Mouse (Mus musculus) cerebellum, adult 2 months (tissue): ENCODE measurements around the gene H2afx. TPM values are rescaled to one million over a fixed set of nuclear protein-coding genes. Genes with fewer than 3 reads are reported as not detected.
"Not testable (repeated sequence)": the region's sequence is repeated elsewhere in the genome, so short reads cannot be mapped to it uniquely, and the experiment has no call there.

ENCODE experiments used
- DNase-seq, 2 experiments: peaks; one replicate each; pipeline ENCODE4 v3.0.0; 2021
- H3K27ac ChIP-seq: fragments of 200-500 bp; 2 replicates; pipeline ENCODE4 v1.5.1; 2012; ENCODE audit warnings: low read length, control low read depth, inconsistent platforms; ENCODE audit not compliant: insufficient read depth
- H3K27me3 ChIP-seq: fragments of 200-500 bp; 2 replicates; pipeline ENCODE4 v1.6.1; 2012; ENCODE audit warnings: inconsistent platforms, mild to moderate bottlenecking, low read length, moderate library complexity; ENCODE audit not compliant: control insufficient read depth, insufficient read depth
- H3K4me1 ChIP-seq: fragments of 200-500 bp; 2 replicates; pipeline ENCODE4 v1.6.1; 2011; ENCODE audit warnings: low read length; ENCODE audit not compliant: control insufficient read depth, insufficient read depth
- H3K4me3 ChIP-seq: fragments of 200-500 bp; replicated peaks from 2 replicates; pipeline ENCODE3; 2011; ENCODE audit warnings: mild to moderate bottlenecking, low read depth, low read length, control low read depth; ENCODE audit not compliant: insufficient read depth
- CTCF ChIP-seq: fragments of 200-500 bp; IDR thresholded peaks from 2 replicates; pipeline ENCODE4 v1.5.1; 2011; ENCODE audit warnings: low read depth, mild to moderate bottlenecking, control low read depth, low read length, moderate library complexity, borderline replicate concordance; ENCODE audit not compliant: insufficient read depth
- POLR2A ChIP-seq: fragments of 200-500 bp; IDR thresholded peaks from 2 replicates; pipeline ENCODE4 v1.6.1; 2011; ENCODE audit warnings: low read length, control low read depth, borderline replicate concordance; ENCODE audit not compliant: insufficient read depth
- WGBS: fragments of 180-500 bp; shearing (Covaris S2); methylation state at CpG from one replicate; pipeline ENCODE4 v1.1.7; 2018; 5-methylcytosine and 5-hydroxymethylcytosine counted together
- polyA plus RNA-seq: library from polyadenylated mRNA; depleted of rRNA; stranded (reverse); fragments of >200 nt; gene quantifications from 2 replicates; pipeline ENCODE4 v1.2.3, GENCODE M21; 2012; rRNA removed

H2afx gene
- 63.1 and 63.5 TPM in 2 replicates for polyA plus RNA-seq

DNA sequence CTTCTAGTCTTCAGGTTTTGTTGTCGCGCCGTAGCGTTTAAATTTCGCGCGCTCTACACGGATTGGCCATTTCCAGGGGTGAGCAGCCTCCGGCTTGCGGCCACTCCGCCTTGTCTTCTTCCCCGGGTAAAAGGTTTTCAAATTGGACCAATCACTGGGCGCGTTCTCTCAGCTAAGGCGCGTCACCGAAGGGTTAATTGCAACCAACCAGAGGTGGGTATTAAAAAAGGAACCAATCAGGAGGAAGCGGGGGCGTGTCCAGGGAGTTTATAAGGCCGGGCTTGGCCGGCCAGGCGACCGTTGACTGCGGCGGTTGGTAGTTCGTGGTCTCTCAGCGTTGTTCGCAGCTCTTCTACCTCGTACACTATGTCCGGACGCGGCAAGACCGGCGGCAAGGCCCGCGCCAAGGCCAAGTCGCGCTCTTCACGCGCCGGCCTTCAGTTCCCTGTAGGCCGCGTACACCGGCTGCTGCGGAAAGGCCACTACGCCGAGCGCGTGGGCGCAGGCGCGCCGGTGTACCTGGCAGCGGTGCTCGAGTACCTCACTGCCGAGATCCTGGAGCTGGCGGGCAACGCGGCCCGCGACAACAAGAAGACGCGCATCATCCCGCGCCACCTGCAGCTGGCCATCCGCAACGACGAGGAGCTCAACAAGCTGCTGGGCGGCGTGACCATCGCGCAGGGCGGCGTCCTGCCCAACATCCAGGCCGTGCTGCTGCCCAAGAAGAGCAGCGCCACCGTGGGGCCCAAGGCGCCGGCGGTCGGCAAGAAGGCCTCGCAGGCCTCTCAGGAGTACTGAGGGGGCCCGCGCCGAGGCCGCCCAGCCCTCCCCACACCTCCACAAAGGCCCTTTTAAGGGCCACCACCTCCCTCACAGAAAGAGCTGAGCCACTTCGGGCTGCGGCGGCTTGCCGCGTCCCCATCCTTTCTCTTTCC is at the start of gene H2afx:
TSS of gene H2afx (plus strand) at position 299 of the 935 bp plus-strand sequence.
- under 1% methylated on average over 91 of the region's 91 CpGs for WGBS
- H3K27me3 ChIP-seq, result no peaks in the 10 kb centered on the region
- H3K4me3 ChIP-seq, result peak within 1 kb of the TSS; percentile 79
- peak; percentile 27; the same call in 1 of the 2 replicates for TF ChIP-seq CTCF
- peak; percentile 100 for TF ChIP-seq POLR2A
- DNase-seq, result peak; percentile 98 to 100
- H3K27ac ChIP-seq, result peak within 1 kb of the TSS; percentile 72
- peaks cover 7% of the 10 kb centered on the region; the same call in 1 of the 2 replicates for H3K4me1 ChIP-seq

- no peak overlapping the region for H3K27ac ChIP-seq
- H3K4me3 ChIP-seq, result peak overlapping the region; percentile 15
- DNase-seq, result no peak
- TF ChIP-seq CTCF (no peak), POLR2A (no peak)
- no peaks in the 10 kb centered on the region for H3K27me3 ChIP-seq
- WGBS, result 7% methylated on average over 6 of the region's 6 CpGs
- H3K4me1 ChIP-seq, result peaks cover 17% of the 10 kb centered on the region
Observed at GRCm38 (mm10) chr9:44286256-44286850, 48.1 kb upstream of the H2afx start.

DNA sequence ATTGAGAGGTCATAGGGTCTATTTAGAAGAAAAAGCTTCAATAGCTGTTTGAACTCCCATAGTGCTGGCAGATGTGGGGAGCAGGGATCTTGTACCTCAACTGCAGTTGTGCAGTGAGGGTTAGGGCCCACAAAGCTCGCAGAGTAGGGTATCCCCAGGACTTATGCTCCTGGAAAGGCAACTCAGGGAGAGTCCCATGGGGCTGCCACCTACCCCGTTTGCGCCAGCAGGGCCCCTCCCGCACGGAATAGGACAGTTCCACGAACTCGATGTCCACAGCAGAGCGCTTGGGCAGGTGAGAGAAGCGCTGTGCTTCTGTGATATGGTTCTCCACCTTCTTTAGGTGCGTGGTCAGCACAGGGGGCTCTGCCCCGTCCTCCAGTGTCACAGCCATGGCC is 47.5 kb upstream of the H2afx start:
- no peak for DNase-seq
- WGBS, result 5% methylated on average over 11 of the region's 11 CpGs

DNA sequence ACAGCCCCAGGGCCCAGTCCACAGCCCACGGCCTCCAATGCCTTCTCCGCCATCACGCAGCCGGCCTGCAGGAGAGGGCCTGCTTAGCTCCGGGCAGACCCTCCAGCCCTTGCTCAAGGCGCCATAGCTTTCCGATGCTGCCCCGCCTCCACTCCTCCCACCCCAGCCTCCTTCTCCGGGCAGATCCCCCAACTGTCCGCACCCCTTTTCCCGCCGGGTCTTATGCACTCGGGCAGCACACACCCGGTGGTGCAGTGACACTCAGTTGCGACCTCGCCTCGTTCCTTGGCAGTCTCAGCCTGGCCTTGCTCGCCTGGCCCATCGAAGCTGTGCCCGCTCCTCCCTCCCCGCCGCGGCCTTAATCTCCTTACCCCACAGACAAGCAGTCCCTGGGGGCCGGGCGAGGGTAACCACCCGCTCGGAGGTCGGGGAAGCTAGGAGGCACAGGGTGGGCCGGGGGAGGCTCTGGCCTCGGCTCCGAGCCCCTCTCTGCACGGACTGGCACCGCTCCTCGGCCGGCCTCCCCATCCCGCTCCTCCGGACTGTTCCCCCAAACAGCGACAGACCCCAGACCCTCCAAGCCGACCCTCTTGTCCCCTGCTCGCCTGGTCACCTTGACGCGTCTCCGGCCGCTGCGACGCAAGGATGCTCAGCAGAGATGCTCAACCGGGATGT is 47.0 kb upstream of the H2afx start:
- Histone ChIP-seq H3K27me3 (no peaks in the 10 kb centered on the region), H3K4me3 (peak overlapping the region; percentile 93), H3K27ac (peak overlapping the region; percentile 66), H3K4me1 (peaks cover 14% of the 10 kb centered on the region)
- DNase-seq, result peak; percentile 55 to 66
- TF ChIP-seq POLR2A, result no peak
- no peak for TF ChIP-seq CTCF
- WGBS, result under 1% methylated on average over 47 of the region's 47 CpGs

More for the DNA sequence above, 47.5 kb upstream of the H2afx start:
- TF ChIP-seq CTCF (no peak), POLR2A (no peak)
- H3K4me1 ChIP-seq, result peaks cover 17% of the 10 kb centered on the region
- peak overlapping the region; percentile 93 for H3K4me3 ChIP-seq
- peak overlapping the region; percentile 66 for H3K27ac ChIP-seq
- H3K27me3 ChIP-seq, result no peaks in the 10 kb centered on the region

DNA sequence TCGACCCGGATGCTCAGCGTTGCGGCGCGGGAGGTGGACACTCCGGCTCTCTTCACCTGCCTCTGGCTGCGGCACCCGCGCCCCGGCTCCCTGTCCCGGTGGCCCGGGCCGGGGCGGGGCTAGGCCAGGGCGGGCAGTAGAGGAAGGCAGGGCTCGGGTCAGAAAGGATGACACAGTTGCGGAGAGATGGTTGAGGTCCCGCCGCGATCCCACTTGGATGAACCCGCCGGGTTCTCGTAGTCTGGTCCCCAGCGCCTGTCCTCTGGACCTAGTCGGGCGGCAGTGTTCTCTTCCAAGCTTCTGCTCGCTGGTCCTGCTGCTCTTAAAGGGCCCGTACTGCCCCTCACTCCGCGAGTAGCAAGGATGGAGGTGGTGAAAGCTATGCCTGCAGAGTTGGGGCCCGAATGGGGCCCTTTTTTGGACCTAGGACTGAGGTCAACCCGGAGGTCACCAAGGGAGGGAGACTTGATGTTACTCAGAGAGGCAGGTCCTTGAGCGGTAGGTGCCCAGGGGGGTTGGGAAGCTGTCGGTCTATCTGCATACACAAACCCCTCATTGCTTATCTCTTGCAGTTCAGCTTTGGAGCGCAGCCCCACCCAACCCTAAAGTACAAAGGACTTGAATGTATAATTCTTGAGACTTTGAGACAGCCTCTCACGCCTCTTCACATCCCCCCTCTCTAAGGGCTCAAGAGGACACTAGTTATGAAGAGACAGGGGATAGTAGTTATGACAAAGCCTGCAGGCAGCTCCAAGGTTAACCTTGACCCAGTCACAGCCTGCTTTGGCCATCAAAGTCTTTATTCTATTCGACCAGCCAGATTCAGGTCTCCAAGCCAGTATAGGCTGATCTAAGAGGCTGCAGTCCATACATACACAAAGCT is 46.2 kb upstream of the H2afx start, which contains the start of gene Abcg4:
TSS of gene Abcg4 (minus strand) at position 540 of the 883 bp plus-strand sequence.
- peak; percentile 72 to 82 for DNase-seq
- under 1% methylated on average over 38 of the region's 38 CpGs for WGBS
- Histone ChIP-seq H3K4me1 (peaks cover 12% of the 10 kb centered on the region), H3K27me3 (no peaks in the 10 kb centered on the region), H3K27ac (peak within 1 kb of the TSS; percentile 66), H3K4me3 (peak within 1 kb of the TSS; percentile 93)
- TF ChIP-seq CTCF (no peak), POLR2A (peak; percentile 39; the same call in 1 of the 2 replicates)

DNA sequence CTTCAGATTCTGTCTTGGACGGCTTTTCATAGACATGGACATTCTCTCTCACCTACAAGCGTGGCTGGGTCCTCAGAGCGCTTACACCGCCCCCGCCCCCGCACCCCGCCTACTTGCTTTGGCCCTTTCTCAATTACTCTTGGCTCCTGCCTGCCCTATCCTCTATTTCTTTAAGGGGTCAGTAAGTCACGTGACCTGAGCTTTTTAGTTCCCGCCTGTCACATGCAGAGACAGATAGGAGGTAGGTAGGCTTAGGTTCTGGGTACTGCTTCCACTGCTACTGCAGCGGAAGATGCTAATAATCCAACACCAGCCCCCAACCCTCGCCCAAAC is 45.6 kb upstream of the H2afx start:
- Histone ChIP-seq H3K4me3 (peak overlapping the region; percentile 93), H3K27me3 (no peaks in the 10 kb centered on the region), H3K4me1 (peaks cover 9% of the 10 kb centered on the region), H3K27ac (peak overlapping the region; percentile 66)
- 7% methylated on average over 11 of the region's 11 CpGs for WGBS
- TF ChIP-seq POLR2A (peak; percentile 24; the same call in 1 of the 2 replicates), CTCF (no peak)
- DNase-seq, result peak in 1 of 2 experiments; percentile 55

- DNase-seq, result peak; percentile 48 to 49
- H3K27me3 ChIP-seq, result no peaks in the 10 kb centered on the region
- peaks cover 5% of the 10 kb centered on the region for H3K4me1 ChIP-seq
- 67% methylated on average over 3 of the region's 3 CpGs for WGBS
- no peak overlapping the region for H3K27ac ChIP-seq
- H3K4me3 ChIP-seq, result no peak overlapping the region
- TF ChIP-seq POLR2A (no peak), CTCF (peak; percentile 58; the same call in 1 of the 2 replicates)
Observed at GRCm38 (mm10) chr9:44292490-44292889, 42.0 kb upstream of the H2afx start.

- H3K27me3 ChIP-seq, H3K27ac ChIP-seq, DNase-seq: not testable (repeated sequence)
Observed at GRCm38 (mm10) chr9:44300001-44300400, 34.5 kb upstream of the H2afx start.

More at GRCm38 (mm10) chr9:44300001-44300400, 34.5 kb upstream of the H2afx start:
- H3K4me3 ChIP-seq, H3K4me1 ChIP-seq: not testable (repeated sequence)
- 88% methylated on average over 3 of the region's 3 CpGs for WGBS
